ENCODE assay signal across 9 mouse cellular contexts in genomic region chr17:5106263-5107195, GRCm38 (mm10).
DNase-seq lines count a peak whose midpoint lies in the region; ATAC-seq lines count a peak whose summit lies in the region.
"Had no signal": no experiment of that assay in that cellular context is flagged by ENCODE, and none has a peak within 500 bp of the region (broad histone marks: within the 10 kb centered on the region; RNA-seq: fewer than 3 reads in every experiment).

No protein-coding gene starts in this region.

- H3K27me3 ChIP-seq in limb, embryonic 15.5 days: no peaks in the 10 kb centered on the region
- no peaks in the 10 kb centered on the region for H3K27me3 ChIP-seq in limb, embryonic 10.5 days (ENCODE audit: low read depth, poor library complexity, severe bottlenecking)
- H3K27me3 ChIP-seq in hindbrain, embryonic 14.5 days (ENCODE audit: control insufficient read depth, insufficient read depth, low read length): no peaks in the 10 kb centered on the region
- H3K27me3 ChIP-seq in midbrain, embryonic 15.5 days (replicated peaks): no peaks in the 10 kb centered on the region

- H3K9ac ChIP-seq in limb, embryonic 15.5 days: no peak overlapping the region
- no peak overlapping the region for H3K9ac ChIP-seq in hindbrain, embryonic 14.5 days
- H3K9ac ChIP-seq in midbrain, embryonic 15.5 days: no peak overlapping the region

- H3K9me3 ChIP-seq in limb, embryonic 15.5 days: no peaks in the 10 kb centered on the region
- no peaks in the 10 kb centered on the region for H3K9me3 ChIP-seq in limb, embryonic 10.5 days (replicated peaks)
- no peaks in the 10 kb centered on the region for H3K9me3 ChIP-seq in hindbrain, embryonic 14.5 days (ENCODE audit: control insufficient read depth, low read length)
- H3K9me3 ChIP-seq in midbrain, embryonic 15.5 days: no peaks in the 10 kb centered on the region

- H3K4me1 ChIP-seq in limb, embryonic 15.5 days: peaks cover 44% of the 10 kb centered on the region
- peaks cover 38% of the 10 kb centered on the region for H3K4me1 ChIP-seq in limb, embryonic 10.5 days
- H3K4me1 ChIP-seq in hindbrain, embryonic 14.5 days (replicated peaks; ENCODE audit: control insufficient read depth, insufficient read depth, low read length): peaks cover 46% of the 10 kb centered on the region
- peaks cover 48% of the 10 kb centered on the region for H3K4me1 ChIP-seq in midbrain, embryonic 15.5 days

- 0 out of 2 replicates have a peak overlapping the region, but pooled peaks have one; percentile 30 for H3K27ac ChIP-seq in limb, embryonic 15.5 days
- H3K27ac ChIP-seq in limb, embryonic 10.5 days: no peak overlapping the region
- H3K27ac ChIP-seq in hindbrain, embryonic 14.5 days: no peak overlapping the region
- peak overlapping the region; percentile 26; the same call in 1 of the 2 replicates for H3K27ac ChIP-seq in midbrain, embryonic 15.5 days
- H3K27ac ChIP-seq: macrophage had no signal

- no peak for ATAC-seq in limb, embryonic 15.5 days (ENCODE audit: insufficient number of reproducible peaks, low FRiP score, low TSS enrichment, low read depth)
- ATAC-seq in hindbrain, embryonic 14.5 days (ENCODE audit: low FRiP score): peak; percentile 46
- ATAC-seq in midbrain, embryonic 15.5 days (replicated peaks): no peak

- no peaks in the 10 kb centered on the region for H3K36me3 ChIP-seq in limb, embryonic 15.5 days
- peaks cover 10% of the 10 kb centered on the region for H3K36me3 ChIP-seq in limb, embryonic 10.5 days
- no peaks in the 10 kb centered on the region for H3K36me3 ChIP-seq in hindbrain, embryonic 14.5 days (replicated peaks; ENCODE audit: control insufficient read depth, insufficient read depth)
- H3K36me3 ChIP-seq in midbrain, embryonic 15.5 days (replicated peaks): no peaks in the 10 kb centered on the region

- H3K4me3 ChIP-seq in limb, embryonic 15.5 days: no peak overlapping the region
- H3K4me3 ChIP-seq in limb, embryonic 10.5 days: no peak overlapping the region
- no peak overlapping the region for H3K4me3 ChIP-seq in hindbrain, embryonic 14.5 days (replicated peaks; ENCODE audit: low read length)
- no peak overlapping the region for H3K4me3 ChIP-seq in midbrain, embryonic 15.5 days

- H3K4me2 ChIP-seq in limb, embryonic 15.5 days: no peak overlapping the region
- no peak overlapping the region for H3K4me2 ChIP-seq in hindbrain, embryonic 14.5 days (replicated peaks)
- H3K4me2 ChIP-seq in midbrain, embryonic 15.5 days: no peak overlapping the region

- DNase-seq in cerebellum, postnatal 10 days: peak; percentile 45 to 52
- no peak for DNase-seq in cerebellum, adult 8-10 months
- no peak for DNase-seq in limb, embryonic 10.5 days (ENCODE audit: low spot score)
- no peak for DNase-seq in hindbrain, embryonic 14.5 days (ENCODE audit: low spot score)
- DNase-seq in thymus, adult 18-20 months: no peak
- DNase-seq in heart, postnatal 4 days: no peak

- WGBS in limb, embryonic 15.5 days: 69% methylated on average over 11 of the region's 11 CpGs
- 82% methylated on average over 11 of the region's 11 CpGs for WGBS in limb, embryonic 10.5 days
- 73% methylated on average over 11 of the region's 11 CpGs for WGBS in hindbrain, embryonic 14.5 days
- 74% methylated on average over 11 of the region's 11 CpGs for WGBS in midbrain, embryonic 15.5 days

Comparison
In these comparisons a context has a peak if more than half of its experiments do, and no peak if none do; other contexts are left out.
1. DNase-seq: peak in cerebellum, postnatal 10 days (2 of 2); none in cerebellum, adult 8-10 months (single experiment), limb, embryonic 10.5 days (single experiment), hindbrain, embryonic 14.5 days (single experiment), thymus, adult 18-20 months (0 of 2) and heart, postnatal 4 days (single experiment).
2. H3K27ac ChIP-seq: peak in limb, embryonic 15.5 days (single experiment) and midbrain, embryonic 15.5 days (single experiment); none in limb, embryonic 10.5 days (single experiment) and hindbrain, embryonic 14.5 days (single experiment).